Mouse (Mus musculus): Measurements from ENCODE around the gene Kcnq5. TPM values are rescaled to one million over a fixed set of nuclear protein-coding genes. Genes with fewer than 3 reads are reported as not detected.

Kcnq5 gene
- total and polyA plus RNA-seq, 3 experiments = 6.5 to 8.7 (median 8.2) TPM

GRCm38 (mm10) chr1:21520116-21520645 is 441.6 kb downstream of the Kcnq5 start:
- H3K4me3 ChIP-seq (replicated peaks in 1 of 3; ENCODE audit: low read depth in 2 of 3, low read length in 2 of 3, poor library complexity in 1 of 3) = no peak overlapping the region
- H3K27ac ChIP-seq (ENCODE audit: insufficient read depth, low read depth) = 0 out of 2 replicates have a peak overlapping the region, but pooled peaks have one; percentile 19
- no peaks in the 10 kb centered on the region for H3K36me3 ChIP-seq (replicated peaks in 1 of 2; ENCODE audit: control insufficient read depth in 1 of 2, insufficient read depth in 1 of 2, low read length in 1 of 2)
- dilution Hi-C loops (cut with MboI; ENCODE audit: extremely low pct_ligation_motif_present, extremely low pct_unique_long_range_greater_than_20kb, low sequenced_read_pairs) (no loop called here), in situ Hi-C loops (cut with MboI; ENCODE audit: low pct_ligation_motif_present, low pct_unique_long_range_greater_than_20kb, low sequenced_read_pairs) (no loop called here)
- TF ChIP-seq POLR2A (IDR thresholded peaks at IDR 0.05; ENCODE audit: low read depth, low read length) (peak; percentile 24; the same call in 1 of the 2 replicates), MAZ (IDR thresholded peaks at IDR 0.05; ENCODE audit: low read depth, low read length) (no peak), EP300 (IDR thresholded peaks at IDR 0.05; ENCODE audit: low read length) (peak; percentile 74), MEF2A (IDR thresholded peaks at IDR 0.05; ENCODE audit: borderline replicate concordance, low read depth, low read length) (peak; percentile 25; the same call in 1 of the 2 replicates), CHD1 (IDR thresholded peaks at IDR 0.05; ENCODE audit: low read depth, low read length) (no peak), ETS1 (conservative IDR thresholded peaks at IDR 0.05; ENCODE audit: low read depth, low read length) (peak; percentile 43; the same call in 1 of the 2 replicates), IRF4 (IDR thresholded peaks at IDR 0.05; ENCODE audit: low read depth, low read length) (peak; percentile 90), TCF12 (IDR thresholded peaks at IDR 0.05; ENCODE audit: low read depth, low read length) (no peak), BHLHE40 (IDR thresholded peaks at IDR 0.05; ENCODE audit: low read depth, low read length) (peak; percentile 17; the same call in 1 of the 2 replicates)
- peak overlapping the region; percentile 58 for H3K4me2 ChIP-seq (ENCODE audit: insufficient read depth, low read depth, poor library complexity, severe bottlenecking)
- H3K9ac ChIP-seq (ENCODE audit: insufficient read depth, low read depth) = peak overlapping the region; percentile 55
- peak; percentile 85 for DNase-seq (ENCODE audit: extremely low read depth)
- H3K79me2 ChIP-seq (replicated peaks; ENCODE audit: control insufficient read depth, extremely low read depth, insufficient read depth, poor library complexity, severe bottlenecking) = no peaks in the 10 kb centered on the region
- no peaks in the 10 kb centered on the region for H3K27me3 ChIP-seq (replicated peaks)
- H3K4me1 ChIP-seq (ENCODE audit: control insufficient read depth in 1 of 2, insufficient read depth in 2 of 2) = peaks cover 5 to 26% of the 10 kb centered on the region in 2 experiments; a peak in 3 of 4 replicates
- no peaks in the 10 kb centered on the region for H3K9me3 ChIP-seq (replicated peaks; ENCODE audit: low read length)

- dilution Hi-C loops (cut with MboI; ENCODE audit: extremely low pct_ligation_motif_present, extremely low pct_unique_long_range_greater_than_20kb, low sequenced_read_pairs) = no loop called here
These were observed 455.1 kb downstream of the Kcnq5 start for GRCm38 (mm10) chr1:21506665-21507064.

More at GRCm38 (mm10) chr1:21506665-21507064, 455.1 kb downstream of the Kcnq5 start:
- H3K27me3 ChIP-seq (replicated peaks) = no peaks in the 10 kb centered on the region
- H3K9ac ChIP-seq (ENCODE audit: insufficient read depth, low read depth) = no peak overlapping the region
- no peaks in the 10 kb centered on the region for H3K79me2 ChIP-seq (replicated peaks; ENCODE audit: control insufficient read depth, extremely low read depth, insufficient read depth, poor library complexity, severe bottlenecking)
- H3K4me1 ChIP-seq (ENCODE audit: control insufficient read depth in 1 of 2, insufficient read depth in 2 of 2) = no peaks in the 10 kb centered on the region
- H3K9me3 ChIP-seq (replicated peaks; ENCODE audit: low read length) = no peaks in the 10 kb centered on the region
- H3K27ac ChIP-seq (ENCODE audit: insufficient read depth, low read depth) = no peak overlapping the region
- TF ChIP-seq ZMIZ1 (IDR thresholded peaks at IDR 0.05; ENCODE audit: low read depth, low read length) (no peak), SMC3 (IDR thresholded peaks at IDR 0.05; ENCODE audit: low read depth, low read length) (no peak), POLR2A (IDR thresholded peaks at IDR 0.05; ENCODE audit: low read depth, low read length) (no peak), UBTF (IDR thresholded peaks at IDR 0.05; ENCODE audit: low read depth, low read length) (no peak), RAD21 (IDR thresholded peaks at IDR 0.05; ENCODE audit: low read depth, low read length) (no peak), TCF12 (IDR thresholded peaks at IDR 0.05; ENCODE audit: low read depth, low read length) (no peak), ZKSCAN1 (IDR thresholded peaks at IDR 0.05; ENCODE audit: borderline replicate concordance, low read depth, low read length) (no peak), TBP (conservative IDR thresholded peaks at IDR 0.05; ENCODE audit: low read depth, low read length) (no peak), ZC3H11A (IDR thresholded peaks at IDR 0.05; ENCODE audit: low read depth, low read length) (no peak), E2F4 (IDR thresholded peaks at IDR 0.05; ENCODE audit: insufficient replicate concordance, low read depth, low read length) (no peak), MAZ (IDR thresholded peaks at IDR 0.05; ENCODE audit: low read depth, low read length) (no peak), POLR2AphosphoS2 (IDR thresholded peaks at IDR 0.05; ENCODE audit: low read depth, low read length) (no peak), NRF1 (IDR thresholded peaks at IDR 0.05; ENCODE audit: low read depth, low read length) (no peak), NELFE (IDR thresholded peaks at IDR 0.05; ENCODE audit: low read depth, low read length) (no peak), SIN3A (IDR thresholded peaks at IDR 0.05; ENCODE audit: low read length) (no peak), IRF4 (IDR thresholded peaks at IDR 0.05; ENCODE audit: low read depth, low read length) (no peak), RCOR1 (conservative IDR thresholded peaks at IDR 0.05; ENCODE audit: low read depth, low read length) (no peak), BHLHE40 (IDR thresholded peaks at IDR 0.05; ENCODE audit: low read depth, low read length) (no peak), JUN (IDR thresholded peaks at IDR 0.05; ENCODE audit: insufficient read depth, low read depth, low read length) (no peak)
- DNase-seq (ENCODE audit: extremely low read depth) = no peak
- no peak overlapping the region for H3K4me2 ChIP-seq (ENCODE audit: insufficient read depth, low read depth, poor library complexity, severe bottlenecking)
- in situ Hi-C loops (cut with MboI; ENCODE audit: low pct_ligation_motif_present, low pct_unique_long_range_greater_than_20kb, low sequenced_read_pairs) = no loop called here
- H3K36me3 ChIP-seq (replicated peaks in 1 of 2; ENCODE audit: control insufficient read depth in 1 of 2, insufficient read depth in 1 of 2, low read length in 1 of 2) = peaks cover 0 to 2% of the 10 kb centered on the region in 2 experiments
- H3K4me3 ChIP-seq (replicated peaks in 1 of 3; ENCODE audit: low read depth in 2 of 3, low read length in 2 of 3, poor library complexity in 1 of 3) = no peak overlapping the region
